Mouse (Mus musculus): ENCODE data around the gene Odaph. TPM values are rescaled to one million over a fixed set of nuclear protein-coding genes. Genes with fewer than 3 reads are reported as not detected.

The Odaph gene
- total RNA-seq (2023) = 0.83 TPM

DNA sequence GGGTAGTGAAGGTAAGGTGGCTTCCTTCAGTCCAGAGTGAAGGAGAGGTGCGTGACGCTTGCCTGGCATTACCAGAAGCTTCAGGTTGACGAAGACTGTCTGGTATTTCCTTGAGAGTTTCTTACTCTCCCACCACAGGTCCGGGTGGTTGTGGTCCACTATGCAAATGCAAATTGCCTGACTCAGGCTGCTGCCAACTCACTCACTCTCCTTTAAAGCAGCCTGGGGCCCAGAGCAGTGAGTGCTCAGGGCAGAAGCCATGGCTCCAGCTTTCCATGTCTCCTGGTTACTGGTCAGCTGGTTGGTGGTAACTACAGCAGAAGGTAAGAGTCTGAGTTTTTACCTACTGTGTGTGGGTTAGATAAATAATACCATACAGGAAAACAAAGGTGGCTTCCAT, at the start of gene Odaph:
TSS of gene Odaph (plus strand) at position 240 of the 400 bp plus-strand sequence.

DNA sequence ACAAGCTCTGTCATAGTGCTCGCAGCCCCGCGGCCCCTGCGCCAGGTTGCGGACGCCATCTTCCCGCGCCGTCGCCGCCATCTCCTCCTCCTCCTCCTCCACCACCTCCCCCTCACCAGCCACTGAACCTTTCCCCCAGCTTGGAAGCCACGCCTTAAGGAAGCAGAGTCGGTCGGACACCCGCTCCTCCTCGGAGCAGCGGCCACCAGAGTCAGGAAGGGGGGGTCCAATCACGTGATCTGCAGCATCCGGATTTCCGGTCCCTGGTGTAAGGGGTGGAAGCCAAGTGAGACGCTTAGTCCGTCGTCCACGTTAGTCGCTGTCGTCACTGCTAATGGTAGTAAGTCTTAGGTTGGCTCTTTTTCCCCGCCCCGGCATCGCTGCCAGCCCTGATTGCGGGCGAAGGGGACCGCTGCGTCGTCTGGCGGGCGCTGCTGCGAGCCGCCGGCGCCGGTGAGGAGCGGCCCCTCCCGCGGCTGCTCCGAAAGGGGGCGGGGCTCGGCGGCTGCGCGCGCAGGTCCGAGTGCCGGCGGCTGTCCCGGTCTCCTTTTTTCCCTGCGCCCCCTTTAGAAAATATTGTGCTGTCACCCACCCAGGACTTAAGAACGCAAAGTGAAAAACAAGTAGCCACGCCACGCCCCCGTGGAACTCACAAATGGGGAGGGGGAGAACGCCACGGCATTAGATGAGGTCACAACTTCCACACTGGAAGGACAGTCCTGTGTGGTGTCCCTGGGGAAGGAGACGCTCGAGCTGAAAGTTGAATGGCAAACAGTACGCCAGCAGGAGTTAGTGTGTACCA, 24.4 kb upstream of the Odaph start, which contains the start of gene Rchy1:
TSS of gene Rchy1 (minus strand) at position 430 of the 802 bp plus-strand sequence.

DNA sequence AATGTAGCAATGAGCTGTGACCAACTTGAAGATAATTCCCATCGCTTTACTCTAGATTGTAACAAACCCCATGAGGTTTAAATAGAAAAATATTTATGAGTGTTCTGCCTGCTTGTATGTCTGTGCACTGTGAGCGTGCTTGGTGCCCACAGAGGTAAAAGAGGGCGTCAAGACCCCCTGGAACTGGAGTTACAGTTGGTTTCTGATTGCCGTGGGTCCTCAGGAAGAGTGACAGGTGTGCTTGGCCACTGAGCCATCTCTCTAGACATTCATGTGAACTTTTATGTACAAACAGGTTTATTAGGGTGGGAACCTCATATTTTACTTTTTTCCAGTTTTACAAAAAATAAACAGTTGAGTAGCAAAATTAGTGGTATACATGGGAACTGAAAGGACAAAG, 56.5 kb downstream of the Odaph start, which contains the start of gene Cdkl2:
TSS of gene Cdkl2 (minus strand) at position 101 of the 400 bp plus-strand sequence.

Other genes starting within 250 kb of the Odaph start
- 97.2 TPM for gene Rchy1, start 24.4 kb upstream of the Odaph start, total RNA-seq (2023)
- 2.5 TPM for gene Cdkl2, start 56.4 kb downstream of the Odaph start, total RNA-seq (2023)
- gene G3bp2, start 96.2 kb downstream of the Odaph start, total RNA-seq (2023) = 129 TPM
- 57.0 TPM for gene Uso1, start 150.5 kb downstream of the Odaph start, total RNA-seq (2023)
- not detected for gene U90926, start 227.9 kb downstream of the Odaph start, total RNA-seq (2023)